ENCODE assay signal across 9 mouse cellular contexts in the genomic region with DNA sequence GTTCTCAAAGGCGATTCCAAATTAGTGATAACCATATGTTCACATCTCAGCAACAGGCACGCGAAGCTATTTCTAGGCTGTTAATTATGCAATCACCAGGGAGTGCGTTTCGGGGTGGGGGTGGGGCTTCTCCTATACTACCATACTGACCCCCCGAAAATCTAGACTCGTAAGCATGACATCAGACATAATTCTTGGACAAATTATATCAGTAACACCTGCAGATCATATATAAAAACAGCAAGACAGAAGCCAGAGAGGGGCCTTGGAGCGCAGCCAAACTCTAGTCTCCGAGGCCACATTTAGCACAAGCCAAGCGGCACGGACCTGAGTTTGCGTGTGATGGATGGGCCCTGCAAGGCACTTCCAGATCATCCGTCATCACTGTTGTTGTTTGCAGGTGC.
DNase-seq lines count a peak whose midpoint lies in the region; ATAC-seq lines count a peak whose summit lies in the region.
"Had no signal": no experiment of that assay in that cellular context is flagged by ENCODE, and none has a peak within 500 bp of the region (broad histone marks: within the 10 kb centered on the region; RNA-seq: fewer than 3 reads in every experiment).

No protein-coding gene starts in this region.

- H3K4me3 ChIP-seq in forebrain, embryonic 13.5 days, result no peak overlapping the region
- no peak overlapping the region for H3K4me3 ChIP-seq in forebrain, embryonic 10.5 days
- no peak overlapping the region; the same call in 1 of the 2 replicates for H3K4me3 ChIP-seq in heart, embryonic 16.5 days (ENCODE audit: low read length)
- no peak overlapping the region for H3K4me3 ChIP-seq in liver, embryonic 12.5 days
- H3K4me3 ChIP-seq: limb, embryonic 12.5 days had no signal

- ATAC-seq in forebrain, embryonic 13.5 days, result peak; percentile 79
- peak; percentile 63 for ATAC-seq in heart, embryonic 16.5 days (replicated peaks; ENCODE audit: extremely low read depth, insufficient read depth, low FRiP score)
- no peak for ATAC-seq in liver, embryonic 12.5 days

- no peaks in the 10 kb centered on the region for H3K27me3 ChIP-seq in forebrain, embryonic 13.5 days
- no peaks in the 10 kb centered on the region for H3K27me3 ChIP-seq in forebrain, embryonic 10.5 days (ENCODE audit: poor library complexity, severe bottlenecking)
- H3K27me3 ChIP-seq in heart, embryonic 16.5 days (ENCODE audit: control insufficient read depth, insufficient read depth, low read length), result no peaks in the 10 kb centered on the region
- H3K27me3 ChIP-seq in liver, embryonic 12.5 days (replicated peaks), result no peaks in the 10 kb centered on the region
- H3K27me3 ChIP-seq: limb, embryonic 12.5 days had no signal

- DNase-seq in forebrain, embryonic 10.5 days (ENCODE audit: extremely low spot score, low spot score), result no peak
- DNase-seq in MN1 (ENCODE audit: low spot score), result peak; percentile 68
- DNase-seq in cerebellum, postnatal 36 days, result peak; percentile 63 to 66
- DNase-seq in layer of hippocampus, postnatal 36 days, result peak; percentile 4 to 7
- DNase-seq in right cerebral cortex, postnatal 10 days (ENCODE audit: low spot score in 2 of 2), result peak; percentile 71 to 78

- H3K9ac ChIP-seq in forebrain, embryonic 13.5 days, result no peak overlapping the region
- 0 out of 2 replicates have a peak overlapping the region, but pooled peaks have one; percentile 9 for H3K9ac ChIP-seq in heart, embryonic 16.5 days (ENCODE audit: low read length)
- no peak overlapping the region for H3K9ac ChIP-seq in liver, embryonic 12.5 days
- H3K9ac ChIP-seq: limb, embryonic 12.5 days had no signal

- peaks cover 6% of the 10 kb centered on the region for H3K4me1 ChIP-seq in forebrain, embryonic 13.5 days
- no peaks in the 10 kb centered on the region for H3K4me1 ChIP-seq in forebrain, embryonic 10.5 days
- H3K4me1 ChIP-seq in heart, embryonic 16.5 days (ENCODE audit: control insufficient read depth, insufficient read depth, low read length), result peaks cover 6% of the 10 kb centered on the region
- no peaks in the 10 kb centered on the region for H3K4me1 ChIP-seq in liver, embryonic 12.5 days

- H3K4me2 ChIP-seq in forebrain, embryonic 13.5 days, result peak overlapping the region; percentile 37
- peak overlapping the region; percentile 39 for H3K4me2 ChIP-seq in heart, embryonic 16.5 days (ENCODE audit: low read depth, low read length)
- H3K4me2 ChIP-seq in liver, embryonic 12.5 days, result no peak overlapping the region
- H3K4me2 ChIP-seq: limb, embryonic 12.5 days had no signal

- H3K9me3 ChIP-seq in forebrain, embryonic 13.5 days (replicated peaks), result 0 out of 2 replicates have a peak, but pooled peaks cover under 1% of the 10 kb centered on the region
- no peaks in the 10 kb centered on the region for H3K9me3 ChIP-seq in forebrain, embryonic 10.5 days
- H3K9me3 ChIP-seq in heart, embryonic 16.5 days (replicated peaks; ENCODE audit: control insufficient read depth, low read length), result 0 out of 2 replicates have a peak, but pooled peaks cover under 1% of the 10 kb centered on the region
- no peaks in the 10 kb centered on the region for H3K9me3 ChIP-seq in liver, embryonic 12.5 days (replicated peaks)

- no peaks in the 10 kb centered on the region for H3K36me3 ChIP-seq in forebrain, embryonic 13.5 days (ENCODE audit: poor library complexity, severe bottlenecking)
- no peaks in the 10 kb centered on the region for H3K36me3 ChIP-seq in forebrain, embryonic 10.5 days (replicated peaks)
- H3K36me3 ChIP-seq in heart, embryonic 16.5 days (ENCODE audit: control insufficient read depth, insufficient read depth), result no peaks in the 10 kb centered on the region
- H3K36me3 ChIP-seq in liver, embryonic 12.5 days, result no peaks in the 10 kb centered on the region
- H3K36me3 ChIP-seq: limb, embryonic 12.5 days had no signal

- no peak overlapping the region for H3K27ac ChIP-seq in forebrain, embryonic 13.5 days
- no peak overlapping the region for H3K27ac ChIP-seq in forebrain, embryonic 10.5 days
- H3K27ac ChIP-seq in heart, embryonic 16.5 days (ENCODE audit: low read length), result peak overlapping the region; percentile 82
- H3K27ac ChIP-seq in liver, embryonic 12.5 days, result no peak overlapping the region
- H3K27ac ChIP-seq: limb, embryonic 12.5 days had no signal

- WGBS in forebrain, embryonic 13.5 days, result 65% methylated on average over 13 of the region's 13 CpGs
- WGBS in forebrain, embryonic 10.5 days, result 91% methylated on average over 13 of the region's 13 CpGs
- 20% methylated on average over 13 of the region's 13 CpGs for WGBS in heart, embryonic 16.5 days
- WGBS in liver, embryonic 12.5 days (ENCODE audit: insufficient replicate concordance), result 74% methylated on average over 13 of the region's 13 CpGs
